Mouse (Mus musculus): ENCODE data around the gene Pdlim7. TPM values are rescaled to one million over a fixed set of nuclear protein-coding genes. Genes with fewer than 3 reads are reported as not detected.

The Pdlim7 gene
- total RNA-seq, 2 experiments from 2014 or later: 82.1 to 101 TPM

GRCm38 (mm10) chr13:55473076-55473831 lies 40.2 kb downstream of the Pdlim7 start:
- DNase-seq (ENCODE audit: low spot score in 2 of 2): peak; percentile 47 to 49

GRCm38 (mm10) chr13:55472132-55473022 lies 41.1 kb downstream of the Pdlim7 start:
- intact Hi-C loops (cut with DNase I): loop anchor here (2.0 kb wide), 1 partner anchor 44 kb away; no protein-coding TSS in a partner anchor
- peak; percentile 87 to 91 for DNase-seq (ENCODE audit: low spot score in 2 of 2)

More at GRCm38 (mm10) chr13:55473076-55473831, 40.2 kb downstream of the Pdlim7 start:
- intact Hi-C loops (cut with DNase I): loop anchor here (2.0 kb wide), 1 partner anchor 44 kb away; no protein-coding TSS in a partner anchor

GRCm38 (mm10) chr13:55471819-55472131 lies 41.7 kb downstream of the Pdlim7 start:
- intact Hi-C loops (cut with DNase I): loop anchor here (2.0 kb wide), 2 partner anchors 45 to 53 kb away; no protein-coding TSS in a partner anchor

GRCm38 (mm10) chr13:55471156-55471818 lies 42.2 kb downstream of the Pdlim7 start:
- intact Hi-C loops (cut with DNase I): loop anchor here (2.0 kb wide), 1 partner anchor 52 kb away; no protein-coding TSS in a partner anchor
- DNase-seq (ENCODE audit: low spot score in 2 of 2): peak; percentile 78 to 84

More at GRCm38 (mm10) chr13:55471819-55472131, 41.7 kb downstream of the Pdlim7 start:
- DNase-seq (ENCODE audit: low spot score in 2 of 2): no peak

GRCm38 (mm10) chr13:55470372-55470771 lies 43.1 kb downstream of the Pdlim7 start:
- intact Hi-C loops (cut with DNase I): loop anchor here (2.0 kb wide), 1 partner anchor 52 kb away; no protein-coding TSS in a partner anchor
- DNase-seq (ENCODE audit: low spot score in 2 of 2): peak; percentile 51 to 63

GRCm38 (mm10) chr13:55468851-55469560 lies 44.5 kb downstream of the Pdlim7 start:
- intact Hi-C loops (cut with DNase I): no loop called here

GRCm38 (mm10) chr13:55465830-55466440 lies 47.5 kb downstream of the Pdlim7 start:
- intact Hi-C loops (cut with DNase I): loop anchor here (2.0 kb wide), 1 partner anchor 61 kb away; no protein-coding TSS in a partner anchor

More at GRCm38 (mm10) chr13:55468851-55469560, 44.5 kb downstream of the Pdlim7 start:
- no peak for DNase-seq (ENCODE audit: low spot score in 2 of 2)

GRCm38 (mm10) chr13:55465184-55465583 lies 48.3 kb downstream of the Pdlim7 start:
- intact Hi-C loops (cut with DNase I): no loop called here

More at GRCm38 (mm10) chr13:55465830-55466440, 47.5 kb downstream of the Pdlim7 start:
- peak; percentile 33 to 48 for DNase-seq (ENCODE audit: low spot score in 2 of 2)

GRCm38 (mm10) chr13:55464027-55464884 lies 49.2 kb downstream of the Pdlim7 start, which contains the start of gene Prr7:
TSS of gene Prr7 (plus strand) at chr13:55464267.
- peak; percentile 71 to 81 for DNase-seq (ENCODE audit: low spot score in 2 of 2)
- intact Hi-C loops (cut with DNase I): no loop called here

More at GRCm38 (mm10) chr13:55465184-55465583, 48.3 kb downstream of the Pdlim7 start:
- peak in 1 of 2 experiments; percentile 46 for DNase-seq (ENCODE audit: low spot score in 2 of 2)

GRCm38 (mm10) chr13:55463399-55464026 lies 50.0 kb downstream of the Pdlim7 start:
- intact Hi-C loops (cut with DNase I): no loop called here
- DNase-seq (ENCODE audit: low spot score in 2 of 2): peak in 1 of 2 experiments; percentile 54

- no peak for DNase-seq (ENCODE audit: low spot score in 2 of 2)
- intact Hi-C loops (cut with DNase I): no loop called here
Measured at GRCm38 (mm10) chr13:55462965-55463364, 50.5 kb downstream of the Pdlim7 start.

- intact Hi-C loops (cut with DNase I): no loop called here
- DNase-seq (ENCODE audit: low spot score in 2 of 2): no peak
Measured at GRCm38 (mm10) chr13:55451785-55452549, 61.5 kb downstream of the Pdlim7 start.

- no peak for DNase-seq (ENCODE audit: low spot score in 2 of 2)
Measured at GRCm38 (mm10) chr13:55451296-55451695, 62.2 kb downstream of the Pdlim7 start.

GRCm38 (mm10) chr13:55450511-55450980 lies 62.9 kb downstream of the Pdlim7 start:
- intact Hi-C loops (cut with DNase I): no loop called here
- peak in 1 of 2 experiments; percentile 40 for DNase-seq (ENCODE audit: low spot score in 2 of 2)

More at GRCm38 (mm10) chr13:55451296-55451695, 62.2 kb downstream of the Pdlim7 start:
- intact Hi-C loops (cut with DNase I): no loop called here

GRCm38 (mm10) chr13:55449679-55450441 lies 63.6 kb downstream of the Pdlim7 start:
- intact Hi-C loops (cut with DNase I): no loop called here

More at GRCm38 (mm10) chr13:55449679-55450441, 63.6 kb downstream of the Pdlim7 start:
- no peak for DNase-seq (ENCODE audit: low spot score in 2 of 2)

Data from left cerebral cortex, postnatal 36 days (tissue).